Mouse (Mus musculus): Measurements from ENCODE around the gene Dram1. TPM values are rescaled to one million over a fixed set of nuclear protein-coding genes. Genes with fewer than 3 reads are reported as not detected.

The Dram1 gene
- polyA plus RNA-seq, 1 experiment from 2014 or later: 0.50 TPM

GRCm38 (mm10) chr10:88369233-88369632, 9.6 kb downstream of the Dram1 start:
- Histone ChIP-seq H3K9ac (replicated peaks; ENCODE audit: low read length) (no peak overlapping the region), H3K4me1 (ENCODE audit: control insufficient read depth, insufficient read depth, low read length) (no peaks in the 10 kb centered on the region), H3K4me3 (replicated peaks; ENCODE audit: low read depth, low read length) (no peak overlapping the region), H3K27ac (replicated peaks; ENCODE audit: low read depth, low read length) (no peak overlapping the region), H3K9me3 (ENCODE audit: control insufficient read depth, low read length) (no peaks in the 10 kb centered on the region), H3K27me3 (ENCODE audit: control insufficient read depth, insufficient read depth, low read length) (no peaks in the 10 kb centered on the region), H3K4me2 (ENCODE audit: low read length) (no peak overlapping the region), H3K36me3 (ENCODE audit: control insufficient read depth, insufficient read depth, low read length) (no peaks in the 10 kb centered on the region)
- DNase-seq: no peak
- ATAC-seq (ENCODE audit: low FRiP score, low TSS enrichment): no peak
- 64% methylated on average over 4 of the region's 4 CpGs for WGBS

DNA sequence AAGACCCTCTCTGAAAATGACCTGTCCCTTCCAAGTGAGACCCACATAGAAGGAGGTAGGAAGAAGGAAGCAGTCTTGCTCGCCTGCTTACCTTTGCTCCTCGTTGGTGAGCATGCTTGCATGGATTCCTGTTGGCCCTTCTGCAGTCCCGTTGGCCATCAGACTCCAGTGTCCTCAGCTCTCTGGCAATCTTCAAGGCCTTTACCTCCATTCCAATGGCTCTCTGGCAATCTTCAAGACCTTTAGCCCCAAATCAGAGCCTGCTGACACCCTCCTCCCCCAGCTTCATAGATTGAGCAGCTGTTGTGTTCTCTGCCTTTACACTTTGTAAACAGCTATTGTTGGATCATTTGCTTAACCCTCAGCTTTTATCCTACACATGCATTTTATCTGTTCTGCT, 14.7 kb downstream of the Dram1 start:
- no peak overlapping the region for H3K4me2 ChIP-seq (ENCODE audit: low read length)
- 88% methylated on average over 3 of the region's 3 CpGs for WGBS
- no peaks in the 10 kb centered on the region for H3K9me3 ChIP-seq (ENCODE audit: control insufficient read depth, low read length)
- H3K27ac ChIP-seq (replicated peaks; ENCODE audit: low read depth, low read length): no peak overlapping the region
- H3K36me3 ChIP-seq (ENCODE audit: control insufficient read depth, insufficient read depth, low read length): no peaks in the 10 kb centered on the region
- no peak overlapping the region for H3K4me3 ChIP-seq (replicated peaks; ENCODE audit: low read depth, low read length)
- H3K27me3 ChIP-seq (ENCODE audit: control insufficient read depth, insufficient read depth, low read length): no peaks in the 10 kb centered on the region
- H3K9ac ChIP-seq (replicated peaks; ENCODE audit: low read length): no peak overlapping the region
- H3K4me1 ChIP-seq (ENCODE audit: control insufficient read depth, insufficient read depth, low read length): no peaks in the 10 kb centered on the region
- DNase-seq: no peak
- ATAC-seq (ENCODE audit: low FRiP score, low TSS enrichment): no peak

GRCm38 (mm10) chr10:88362218-88362617, 16.7 kb downstream of the Dram1 start:
- 74% methylated on average over 1 of the region's 1 CpGs for WGBS
- H3K36me3 ChIP-seq (ENCODE audit: control insufficient read depth, insufficient read depth, low read length): no peaks in the 10 kb centered on the region
- ATAC-seq (ENCODE audit: low FRiP score, low TSS enrichment): no peak
- no peaks in the 10 kb centered on the region for H3K9me3 ChIP-seq (ENCODE audit: control insufficient read depth, low read length)
- no peak for DNase-seq
- no peak overlapping the region for H3K9ac ChIP-seq (replicated peaks; ENCODE audit: low read length)
- H3K4me3 ChIP-seq (replicated peaks; ENCODE audit: low read depth, low read length): no peak overlapping the region
- H3K4me1 ChIP-seq (ENCODE audit: control insufficient read depth, insufficient read depth, low read length): 0 out of 2 replicates have a peak, but pooled peaks cover under 1% of the 10 kb centered on the region
- no peak overlapping the region for H3K27ac ChIP-seq (replicated peaks; ENCODE audit: low read depth, low read length)
- peaks cover 4% of the 10 kb centered on the region; the same call in 1 of the 2 replicates for H3K27me3 ChIP-seq (ENCODE audit: control insufficient read depth, insufficient read depth, low read length)
- no peak overlapping the region for H3K4me2 ChIP-seq (ENCODE audit: low read length)

- Histone ChIP-seq H3K4me2 (ENCODE audit: low read length) (peak overlapping the region; percentile 72), H3K4me1 (ENCODE audit: control insufficient read depth, insufficient read depth, low read length) (0 out of 2 replicates have a peak, but pooled peaks cover 5% of the 10 kb centered on the region), H3K9me3 (ENCODE audit: control insufficient read depth, low read length) (no peaks in the 10 kb centered on the region), H3K27me3 (ENCODE audit: control insufficient read depth, insufficient read depth, low read length) (peaks cover 15% of the 10 kb centered on the region; the same call in 1 of the 2 replicates), H3K9ac (replicated peaks; ENCODE audit: low read length) (peak overlapping the region; percentile 49), H3K36me3 (ENCODE audit: control insufficient read depth, insufficient read depth, low read length) (no peaks in the 10 kb centered on the region), H3K4me3 (replicated peaks; ENCODE audit: low read depth, low read length) (peak overlapping the region; percentile 47), H3K27ac (replicated peaks; ENCODE audit: low read depth, low read length) (no peak overlapping the region)
- WGBS: 3% methylated on average over 47 of the region's 47 CpGs
- DNase-seq (peak; percentile 58), ATAC-seq (ENCODE audit: low FRiP score, low TSS enrichment) (peak; percentile 65)
Measured at GRCm38 (mm10) chr10:88356983-88357559, 21.8 kb downstream of the Dram1 start.

DNA sequence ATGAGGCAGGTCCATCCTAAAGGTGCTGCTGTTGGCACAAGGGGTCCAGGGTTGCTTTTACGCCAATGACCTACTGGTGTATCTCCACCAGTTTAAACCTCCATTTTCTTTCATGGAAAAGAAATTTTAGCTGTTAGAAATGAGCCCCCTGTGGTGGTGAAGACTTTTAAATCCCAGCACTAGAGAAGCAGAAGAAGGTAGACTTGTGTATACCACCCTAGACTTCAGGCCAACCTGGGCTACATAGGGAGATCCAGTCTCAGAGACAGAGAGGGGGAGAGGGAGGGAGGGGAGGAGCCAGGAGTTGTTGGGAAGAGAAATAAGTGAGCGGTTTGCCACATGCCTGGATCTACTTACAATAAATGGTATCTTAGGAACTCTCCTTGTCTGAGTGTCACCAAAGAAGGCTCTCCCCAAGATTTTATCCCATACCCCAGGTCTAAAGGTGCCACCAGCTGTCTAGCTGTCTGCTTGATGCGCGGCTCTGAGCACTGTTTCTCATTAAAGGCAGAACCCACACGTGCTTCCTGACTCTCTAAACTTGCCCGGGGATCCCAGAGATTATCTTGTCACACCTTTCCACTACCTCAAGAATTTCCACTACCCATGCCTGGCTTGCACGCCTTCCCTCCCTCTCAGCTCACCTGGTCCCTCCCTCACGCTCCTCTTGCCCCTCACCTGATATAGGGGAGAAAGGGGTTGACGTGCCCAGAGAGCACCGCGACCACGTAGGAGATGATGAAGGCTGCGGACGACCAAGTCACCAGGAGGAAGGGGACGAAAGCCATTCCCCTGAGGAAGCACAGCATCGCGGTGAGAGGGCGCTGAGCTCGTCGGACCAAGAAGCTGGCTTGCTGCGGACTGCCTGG, 22.5 kb downstream of the Dram1 start:
- peak overlapping the region; percentile 47 for H3K4me3 ChIP-seq (replicated peaks; ENCODE audit: low read depth, low read length)
- H3K9me3 ChIP-seq (ENCODE audit: control insufficient read depth, low read length): no peaks in the 10 kb centered on the region
- peak overlapping the region; percentile 49 for H3K9ac ChIP-seq (replicated peaks; ENCODE audit: low read length)
- no peak overlapping the region for H3K27ac ChIP-seq (replicated peaks; ENCODE audit: low read depth, low read length)
- DNase-seq: no peak
- 10% methylated on average over 21 of the region's 21 CpGs for WGBS
- peak overlapping the region; percentile 72 for H3K4me2 ChIP-seq (ENCODE audit: low read length)
- ATAC-seq (ENCODE audit: low FRiP score, low TSS enrichment): peak; percentile 7; the same call in 1 of the 2 replicates
- peaks cover 15% of the 10 kb centered on the region; the same call in 1 of the 2 replicates for H3K27me3 ChIP-seq (ENCODE audit: control insufficient read depth, insufficient read depth, low read length)
- H3K36me3 ChIP-seq (ENCODE audit: control insufficient read depth, insufficient read depth, low read length): no peaks in the 10 kb centered on the region
- 0 out of 2 replicates have a peak, but pooled peaks cover 5% of the 10 kb centered on the region for H3K4me1 ChIP-seq (ENCODE audit: control insufficient read depth, insufficient read depth, low read length)

- no peak overlapping the region for H3K4me2 ChIP-seq (ENCODE audit: low read length)
- no peaks in the 10 kb centered on the region for H3K36me3 ChIP-seq (ENCODE audit: control insufficient read depth, insufficient read depth, low read length)
- H3K4me1 ChIP-seq (ENCODE audit: control insufficient read depth, insufficient read depth, low read length): 0 out of 2 replicates have a peak, but pooled peaks cover 5% of the 10 kb centered on the region
- ATAC-seq (ENCODE audit: low FRiP score, low TSS enrichment) (no peak), DNase-seq (no peak)
- no peak overlapping the region for H3K4me3 ChIP-seq (replicated peaks; ENCODE audit: low read depth, low read length)
- no peaks in the 10 kb centered on the region for H3K9me3 ChIP-seq (ENCODE audit: control insufficient read depth, low read length)
- H3K27me3 ChIP-seq (ENCODE audit: control insufficient read depth, insufficient read depth, low read length): peaks cover 15% of the 10 kb centered on the region; the same call in 1 of the 2 replicates
- 86% methylated on average over 5 of the region's 5 CpGs for WGBS
- H3K27ac ChIP-seq (replicated peaks; ENCODE audit: low read depth, low read length): no peak overlapping the region
- no peak overlapping the region for H3K9ac ChIP-seq (replicated peaks; ENCODE audit: low read length)
Measured at GRCm38 (mm10) chr10:88354599-88354998, 24.3 kb downstream of the Dram1 start.

GRCm38 (mm10) chr10:88352549-88352948, 26.3 kb downstream of the Dram1 start:
- Histone ChIP-seq H3K4me3 (replicated peaks; ENCODE audit: low read depth, low read length) (no peak overlapping the region), H3K27ac (replicated peaks; ENCODE audit: low read depth, low read length) (no peak overlapping the region), H3K4me1 (ENCODE audit: control insufficient read depth, insufficient read depth, low read length) (0 out of 2 replicates have a peak, but pooled peaks cover 5% of the 10 kb centered on the region), H3K36me3 (ENCODE audit: control insufficient read depth, insufficient read depth, low read length) (no peaks in the 10 kb centered on the region), H3K9ac (replicated peaks; ENCODE audit: low read length) (no peak overlapping the region), H3K27me3 (ENCODE audit: control insufficient read depth, insufficient read depth, low read length) (peaks cover 14% of the 10 kb centered on the region; the same call in 1 of the 2 replicates), H3K9me3 (ENCODE audit: control insufficient read depth, low read length) (no peaks in the 10 kb centered on the region), H3K4me2 (ENCODE audit: low read length) (no peak overlapping the region)
- ATAC-seq (ENCODE audit: low FRiP score, low TSS enrichment): no peak
- 95% methylated on average over 2 of the region's 2 CpGs for WGBS
- DNase-seq: no peak

DNA sequence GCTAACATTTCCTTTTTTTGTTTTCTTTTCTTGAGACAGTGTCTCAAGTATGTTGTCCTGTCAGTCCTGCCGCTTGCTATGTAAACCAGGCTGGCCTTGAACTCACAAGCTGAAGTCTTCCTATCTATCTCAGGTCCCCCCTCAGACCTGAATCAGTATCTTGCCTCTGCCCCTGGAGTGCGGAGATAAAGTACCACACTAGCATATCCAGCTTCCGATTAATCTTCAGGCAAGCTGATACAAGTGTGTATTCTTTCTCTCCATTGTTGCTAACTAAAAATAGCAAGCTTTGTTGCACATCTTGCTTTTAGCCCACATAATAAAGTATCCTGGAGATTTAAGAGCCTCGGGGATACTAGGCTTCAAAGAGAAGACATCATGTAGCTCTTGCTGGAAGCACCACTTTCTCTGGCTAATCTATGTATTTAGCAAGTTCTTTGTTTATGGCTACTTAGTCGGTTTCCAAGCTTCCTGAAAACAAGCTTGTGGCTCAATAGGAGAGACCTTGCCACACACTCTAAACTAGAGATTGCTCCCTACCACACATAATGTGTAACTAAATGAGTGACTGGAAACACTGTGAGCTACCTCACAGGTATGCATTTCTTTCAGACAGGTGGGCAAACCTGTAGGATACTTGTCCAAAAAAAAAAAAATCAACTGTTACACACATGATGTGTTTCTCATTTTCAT, 27.3 kb downstream of the Dram1 start:
- Histone ChIP-seq H3K36me3 (ENCODE audit: control insufficient read depth, insufficient read depth, low read length) (no peaks in the 10 kb centered on the region), H3K27me3 (ENCODE audit: control insufficient read depth, insufficient read depth, low read length) (0 out of 2 replicates have a peak, but pooled peaks cover 5% of the 10 kb centered on the region)
- no peak for DNase-seq

More for the DNA sequence above, 27.3 kb downstream of the Dram1 start:
- no peaks in the 10 kb centered on the region for H3K9me3 ChIP-seq (ENCODE audit: control insufficient read depth, low read length)
- ATAC-seq (ENCODE audit: low FRiP score, low TSS enrichment): no peak
- H3K9ac ChIP-seq (replicated peaks; ENCODE audit: low read length): no peak overlapping the region
- WGBS: 58% methylated on average over 5 of the region's 5 CpGs
- no peak overlapping the region for H3K4me2 ChIP-seq (ENCODE audit: low read length)
- no peak overlapping the region for H3K4me3 ChIP-seq (replicated peaks; ENCODE audit: low read depth, low read length)
- H3K4me1 ChIP-seq (ENCODE audit: control insufficient read depth, insufficient read depth, low read length): no peaks in the 10 kb centered on the region
- no peak overlapping the region for H3K27ac ChIP-seq (replicated peaks; ENCODE audit: low read depth, low read length)
